Mouse (Mus musculus): ENCODE results near the gene Rnf8.

DNA sequence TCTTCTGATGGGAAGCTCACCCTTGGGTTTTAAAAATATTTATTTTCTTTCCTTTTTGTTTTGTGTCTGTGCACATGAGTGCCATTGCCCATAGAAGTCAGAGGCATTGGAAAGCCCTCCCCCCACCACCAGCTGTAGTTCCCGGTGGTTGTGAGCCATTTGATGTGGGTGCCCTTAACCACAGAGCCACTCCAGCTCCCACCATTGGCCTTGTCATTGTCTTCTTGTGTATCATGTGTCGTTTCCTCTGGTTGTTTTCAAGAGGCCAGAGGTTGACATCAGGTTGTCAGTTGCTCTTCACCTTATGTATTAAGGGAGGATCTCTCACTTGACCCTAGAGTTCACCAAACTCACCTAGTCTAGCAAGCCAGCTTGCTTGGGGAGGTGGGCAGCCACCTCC, 79.0 kb downstream of the Rnf8 start:
- no peak for TF ChIP-seq POLR2A (IDR thresholded peaks at IDR 0.05; ENCODE audit: borderline replicate concordance, low read depth, low read length)
- TF ChIP-seq CTCF (IDR thresholded peaks at IDR 0.05; ENCODE audit: low read depth, low read length): no peak
